Comparison of ENCODE assay signal across 8 mouse cellular contexts in genomic region chr3:90254419-90255193, GRCm38 (mm10). TPM values are rescaled to one million over a fixed set of nuclear protein-coding genes. Genes with fewer than 3 reads are reported as not detected.
DNase-seq lines count a peak whose midpoint lies in the region; ATAC-seq lines count a peak whose summit lies in the region.

No protein-coding gene starts in this region.

- H3K36me3 ChIP-seq in hindbrain, embryonic 16.5 days (ENCODE audit: control insufficient read depth, insufficient read depth, low read length): peaks cover 16% of the 10 kb centered on the region

- peaks cover 14% of the 10 kb centered on the region for H3K4me1 ChIP-seq in hindbrain, embryonic 16.5 days (ENCODE audit: control insufficient read depth, insufficient read depth, low read depth, low read length)

- peak overlapping the region; percentile 96 for H3K4me2 ChIP-seq in hindbrain, embryonic 16.5 days (ENCODE audit: low read length)

- H3K9ac ChIP-seq in hindbrain, embryonic 16.5 days (ENCODE audit: low read depth, low read length): peak overlapping the region; percentile 92

- no peaks in the 10 kb centered on the region for H3K27me3 ChIP-seq in hindbrain, embryonic 16.5 days (replicated peaks; ENCODE audit: control insufficient read depth, insufficient read depth, low read length)

- peak; percentile 66 for DNase-seq in cerebellum, adult 9-10 months
- DNase-seq in cerebellum, adult 18-20 months: no peak
- DNase-seq in A20 (ENCODE audit: low read depth, low spot score): peak; percentile 66
- peak; percentile 53 for DNase-seq in embryo, embryonic 10.5 days (ENCODE audit: low spot score)
- DNase-seq in frontal cortex, postnatal 14 days (ENCODE audit: low spot score in 2 of 2): no peak
- no peak for DNase-seq in frontal cortex, postnatal 10 days (ENCODE audit: low spot score in 2 of 2)

- peak; percentile 46; the same call in 1 of the 2 replicates for ATAC-seq in hindbrain, embryonic 16.5 days
- ATAC-seq in megakaryocyte, adult 5-6 weeks (ENCODE audit: poor library complexity, severe bottlenecking): peak; percentile 53

- no peaks in the 10 kb centered on the region for H3K9me3 ChIP-seq in hindbrain, embryonic 16.5 days (ENCODE audit: control insufficient read depth, low read length)

- H3K4me3 ChIP-seq in hindbrain, embryonic 16.5 days (ENCODE audit: low read length): peak overlapping the region; percentile 92

- WGBS in hindbrain, embryonic 16.5 days: 1% methylated on average over 41 of the region's 41 CpGs

- H3K27ac ChIP-seq in hindbrain, embryonic 16.5 days (ENCODE audit: low read depth, low read length): peak overlapping the region; percentile 87

RNA-seq across cellular contexts. Expression of gene Crtc2, which starts 0.6 kb away (rescaled TPM):
- 19.6 and 25.3 TPM in 2 replicates for polyA plus RNA-seq in hindbrain, embryonic 16.5 days (2015; fragmentation: Nextera tagmentation; extraction: Ambion mirVana)
- total RNA-seq in megakaryocyte, adult 5-6 weeks (2015): 48.1 and 49.5 TPM in 2 replicates
- 11.3 and 19.4 TPM in 2 replicates for total RNA-seq in megakaryocyte, adult 5-6 weeks (2017)

RNA-seq across cellular contexts. Expression of gene Slc39a1, which starts 6.6 kb away (rescaled TPM):
- polyA plus RNA-seq in hindbrain, embryonic 16.5 days (2015; fragmentation: Nextera tagmentation; extraction: Ambion mirVana): 40.3 and 54.2 TPM in 2 replicates
- 20.9 and 23.7 TPM in 2 replicates for total RNA-seq in megakaryocyte, adult 5-6 weeks (2015)
- 38.3 and 44.1 TPM in 2 replicates for total RNA-seq in megakaryocyte, adult 5-6 weeks (2017)

RNA-seq across cellular contexts. Expression of gene Dennd4b, which starts 10.4 kb away (rescaled TPM):
- polyA plus RNA-seq in hindbrain, embryonic 16.5 days (2015; fragmentation: Nextera tagmentation; extraction: Ambion mirVana): 8.1 and 10.2 TPM in 2 replicates
- total RNA-seq in megakaryocyte, adult 5-6 weeks (2015): 30.8 and 38.1 TPM in 2 replicates
- total RNA-seq in megakaryocyte, adult 5-6 weeks (2017): 20.0 and 21.2 TPM in 2 replicates

RNA-seq across cellular contexts. Expression of gene Creb3l4, which starts 11.3 kb away (rescaled TPM):
- 2.0 and 2.2 TPM in 2 replicates for polyA plus RNA-seq in hindbrain, embryonic 16.5 days (2015; fragmentation: Nextera tagmentation; extraction: Ambion mirVana)
- 0.67 TPM in 1 of 2 replicates, not detected in the other for total RNA-seq in megakaryocyte, adult 5-6 weeks (2015)
- 0.37 TPM in 1 of 2 replicates, not detected in the other for total RNA-seq in megakaryocyte, adult 5-6 weeks (2017)

RNA-seq across cellular contexts. Expression of gene Jtb, which starts 23.2 kb away (rescaled TPM):
- 93.4 and 97.0 TPM in 2 replicates for polyA plus RNA-seq in hindbrain, embryonic 16.5 days (2015; fragmentation: Nextera tagmentation; extraction: Ambion mirVana)
- 81.2 and 84.5 TPM in 2 replicates for total RNA-seq in megakaryocyte, adult 5-6 weeks (2015)
- total RNA-seq in megakaryocyte, adult 5-6 weeks (2017): 32.8 and 37.5 TPM in 2 replicates

Comparison
In these comparisons a context has a peak if more than half of its experiments do, and no peak if none do; other contexts are left out.
1. DNase-seq: peak in cerebellum, adult 9-10 months (single experiment), A20 (single experiment) and embryo, embryonic 10.5 days (single experiment); none in cerebellum, adult 18-20 months (0 of 2), frontal cortex, postnatal 14 days (0 of 2) and frontal cortex, postnatal 10 days (0 of 2).